Mouse (Mus musculus): ENCODE results near the gene Hmga1b.
"Not testable (repeated sequence)": the region's sequence is repeated elsewhere in the genome, so short reads cannot be mapped to it uniquely, and the experiment has no call there.

Hmga1b gene

GRCm38 (mm10) chr11:120731858-120732680 lies 30.5 kb upstream of the Hmga1b start, which contains the start of gene Cbr2:
Gene Cbr2, minus strand, starts transcription at chr11:120732114.
- no peak for DNase-seq

- no peak for DNase-seq
Measured at GRCm38 (mm10) chr11:120733521-120733920, 29.1 kb upstream of the Hmga1b start.

GRCm38 (mm10) chr11:120736424-120736823 lies 26.2 kb upstream of the Hmga1b start:
- no peak for DNase-seq

- no peak for DNase-seq
Measured at GRCm38 (mm10) chr11:120740981-120741380, 21.6 kb upstream of the Hmga1b start.

GRCm38 (mm10) chr11:120744121-120744701 lies 18.4 kb upstream of the Hmga1b start:
- no peak for DNase-seq

DNA sequence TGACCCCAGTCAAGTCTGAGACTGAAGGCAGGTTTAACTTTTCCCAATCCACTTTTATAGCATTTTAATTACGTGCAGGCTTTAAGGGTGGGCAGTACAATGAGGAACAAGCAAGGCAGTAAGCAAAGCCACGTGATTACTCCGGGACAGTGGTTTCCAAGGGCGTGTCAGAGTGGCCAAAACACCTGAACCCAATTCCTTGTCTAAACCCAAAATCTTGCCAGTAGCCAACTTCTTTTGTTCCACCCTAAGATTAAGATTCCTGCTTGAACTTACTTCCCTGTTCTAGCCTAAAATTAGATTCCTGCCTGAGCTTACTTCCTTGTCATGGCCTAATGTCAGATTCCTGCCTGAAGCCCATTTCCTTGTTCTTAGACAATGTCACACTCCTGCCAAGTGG lies 14.6 kb upstream of the Hmga1b start:
- DNase-seq: no peak

GRCm38 (mm10) chr11:120749430-120749829 lies 13.2 kb upstream of the Hmga1b start:
- DNase-seq: peak; percentile 25 to 34

DNA sequence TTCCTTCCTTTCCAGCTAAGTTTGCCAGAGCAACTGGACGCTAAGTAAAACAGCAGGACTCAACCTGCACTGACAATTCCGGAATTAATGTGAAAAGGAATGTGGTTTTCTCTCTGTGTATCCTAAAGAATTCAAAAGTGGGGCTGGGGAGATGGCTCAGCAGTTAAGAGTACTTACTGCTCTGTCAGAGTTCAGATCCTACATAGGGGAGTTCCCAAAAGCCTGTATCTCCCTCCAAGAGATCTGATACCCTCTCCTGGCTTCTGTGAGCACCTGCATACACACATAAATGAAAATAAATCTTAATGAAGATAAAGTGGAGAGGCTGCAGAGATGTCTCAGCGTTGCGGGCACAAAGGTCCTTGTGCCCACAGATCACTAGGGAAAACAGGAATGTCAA lies 11.0 kb upstream of the Hmga1b start:
- DNase-seq: no peak

- DNase-seq: no peak
Measured at GRCm38 (mm10) chr11:120760236-120760635, 2.4 kb upstream of the Hmga1b start.

GRCm38 (mm10) chr11:120761811-120762671 lies 553 bp upstream of the Hmga1b start:
- DNase-seq: no peak

- DNase-seq: not testable (repeated sequence)
Measured at GRCm38 (mm10) chr11:120763121-120763999, 766 bp downstream of the Hmga1b start.

DNA sequence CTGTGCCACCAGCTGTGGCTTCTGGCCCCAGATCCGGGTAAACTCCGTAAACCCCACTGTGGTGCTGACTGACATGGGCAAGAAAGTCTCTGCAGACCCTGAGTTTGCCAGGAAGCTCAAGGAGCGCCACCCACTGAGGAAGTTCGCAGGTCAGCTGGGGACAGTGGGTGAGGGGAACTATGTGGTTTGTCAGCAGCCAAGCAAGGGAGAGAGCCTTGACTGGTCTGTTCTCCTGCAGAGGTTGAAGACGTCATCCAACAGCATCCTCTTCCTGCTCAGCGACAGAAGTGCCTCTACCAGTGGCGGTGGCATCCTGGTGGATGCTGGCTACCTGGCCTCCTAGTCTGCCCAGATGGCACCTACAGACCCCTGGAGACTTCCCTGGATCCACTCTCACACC lies 4.4 kb downstream of the Hmga1b start:
- DNase-seq: not testable (repeated sequence)

- no peak for DNase-seq
Measured at GRCm38 (mm10) chr11:120768206-120768605, 5.6 kb downstream of the Hmga1b start.

GRCm38 (mm10) chr11:120772749-120773148 lies 10.2 kb downstream of the Hmga1b start:
- DNase-seq: no peak

DNA sequence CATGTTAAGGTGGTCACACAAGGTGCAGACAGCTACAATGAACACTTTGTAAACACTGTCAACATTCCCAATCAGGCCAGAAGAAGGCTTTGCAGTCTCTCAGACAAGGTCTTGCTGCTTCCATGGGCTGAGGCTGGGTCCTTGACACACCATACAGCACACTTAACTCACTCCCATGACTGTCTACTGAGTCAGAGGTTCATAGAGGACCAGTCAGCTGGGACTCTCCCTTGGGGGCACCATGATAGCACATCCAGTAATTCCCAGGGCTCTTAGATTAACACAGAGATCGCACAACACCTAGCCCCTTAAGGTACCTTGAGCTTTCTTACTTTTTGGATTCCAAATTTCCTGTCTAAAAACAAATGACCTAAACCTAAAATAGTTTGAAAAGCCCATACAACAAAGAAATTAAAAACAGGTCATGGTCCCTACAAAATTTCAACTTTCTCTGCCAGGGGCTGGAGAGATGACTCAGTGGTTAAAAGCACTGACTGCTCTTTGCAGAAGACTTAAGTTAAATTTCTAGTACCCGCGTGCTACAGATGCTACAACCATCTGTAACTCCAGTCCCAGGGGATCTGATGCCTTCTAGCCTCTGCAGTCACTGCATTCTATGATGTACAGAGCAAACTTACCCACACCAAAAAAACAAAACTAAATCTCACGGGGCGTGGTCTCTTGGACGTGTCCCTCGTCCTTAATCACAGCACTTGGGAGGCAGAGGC lies 11.0 kb downstream of the Hmga1b start:
- no peak for DNase-seq

DNA sequence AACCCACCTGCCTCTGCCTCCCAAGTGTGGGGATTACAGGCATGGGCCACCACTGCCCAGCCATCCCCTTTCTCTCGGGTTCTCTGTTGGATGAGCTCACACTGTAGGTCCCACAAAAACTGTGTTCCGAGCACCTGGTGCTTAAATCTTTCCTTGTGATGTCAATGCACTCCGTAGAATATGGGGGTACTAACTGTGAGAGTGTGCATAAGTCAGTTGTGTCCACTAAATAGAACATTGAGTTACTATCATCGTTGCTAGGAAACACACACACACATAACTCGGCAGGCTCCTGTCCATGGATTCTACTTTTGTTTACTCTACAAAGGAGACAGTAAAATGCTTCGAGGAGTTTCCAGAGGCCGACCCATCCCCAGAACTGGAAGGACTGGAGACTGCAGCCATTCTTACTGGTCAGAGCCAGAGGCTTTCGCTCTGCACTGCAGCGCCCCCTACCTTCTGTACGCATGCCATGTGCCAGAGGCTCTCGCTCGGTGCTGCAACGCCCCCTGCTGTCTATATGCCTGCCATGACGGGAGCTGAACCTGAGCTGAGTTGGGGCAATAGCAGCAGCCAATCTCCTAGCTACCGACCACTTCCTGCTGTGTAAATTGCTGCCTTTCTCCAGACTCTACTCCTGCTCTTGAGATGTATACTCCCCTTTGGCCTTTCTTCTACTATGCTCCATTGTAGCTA lies 13.3 kb downstream of the Hmga1b start:
- peak; percentile 91 to 94 for DNase-seq

DNA sequence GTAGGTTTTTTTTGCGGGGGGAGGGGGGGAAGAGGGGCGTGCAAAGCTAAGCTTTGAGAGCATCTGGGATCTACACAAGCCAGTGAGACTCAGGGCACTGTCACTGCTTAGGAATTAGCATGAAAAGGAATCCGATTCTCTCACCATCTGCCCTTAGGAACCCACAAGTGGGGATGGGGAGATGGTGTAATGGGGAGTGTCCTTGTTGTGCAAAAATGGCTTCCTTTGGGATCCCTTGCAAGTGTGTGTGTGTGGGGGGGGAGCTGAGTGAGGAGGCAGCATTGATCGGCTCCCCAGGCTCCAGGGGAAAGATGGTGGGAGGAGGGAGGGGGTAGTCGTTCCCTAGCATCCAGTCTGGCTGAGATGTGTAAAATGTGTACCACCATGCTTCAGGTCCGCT lies 14.5 kb downstream of the Hmga1b start:
- no peak for DNase-seq

GRCm38 (mm10) chr11:120779876-120780275 lies 17.3 kb downstream of the Hmga1b start:
- DNase-seq: no peak

GRCm38 (mm10) chr11:120781361-120781760 lies 18.8 kb downstream of the Hmga1b start:
- not testable (repeated sequence) for DNase-seq

- no peak for DNase-seq
Measured at GRCm38 (mm10) chr11:120783426-120784063, 21.0 kb downstream of the Hmga1b start.
